Mouse (Mus musculus) heart, adult 2 months (tissue): ENCODE measurements at regions not wholly inside any gene's neighbourhood (a gene's known extent, or its start where the extent isn't known, plus 50 kb on each side); places are given as distances from the start of the nearest gene placed in this dataset.

Source experiments
- CTCF ChIP-seq: fragments of 200-600 bp; IDR thresholded peaks from 2 replicates; pipeline ENCODE4 v1.8.1; 2022; ENCODE audit warnings: antibody characterized with exemption, mild to moderate bottlenecking, moderate library complexity
- EP300 ChIP-seq: fragments of 200-500 bp; IDR thresholded peaks from 2 replicates; pipeline ENCODE4 v1.6.1; 2011; ENCODE audit warnings: low read depth, low read length, control low read depth; ENCODE audit not compliant: insufficient read depth

- TF ChIP-seq CTCF (no peak), EP300 (no peak)
Observed at GRCm38 (mm10) chr12:58425961-58426360, 156.9 kb upstream of the Clec14a start.
